Mouse (Mus musculus) adrenal gland, postnatal 25 days (tissue): ENCODE results near the gene Wbp4. TPM values are rescaled to one million over a fixed set of nuclear protein-coding genes. Genes with fewer than 3 reads are reported as not detected.
"Not testable (repeated sequence)": the region's sequence is repeated elsewhere in the genome, so short reads cannot be mapped to it uniquely, and the experiment has no call there.

Experiments used
- DNase-seq: peaks from one replicate; pipeline ENCODE4 v3.0.0; 2021; ENCODE audit warnings: mixed read lengths
- total RNA-seq: library from RNA; stranded (reverse); gene quantifications from 2 replicates; pipeline ENCODE4 v1.2.3, GENCODE M21; 2021

Gene Wbp4
- total RNA-seq, 1 experiment from 2014 or later: 45.8 TPM

DNA sequence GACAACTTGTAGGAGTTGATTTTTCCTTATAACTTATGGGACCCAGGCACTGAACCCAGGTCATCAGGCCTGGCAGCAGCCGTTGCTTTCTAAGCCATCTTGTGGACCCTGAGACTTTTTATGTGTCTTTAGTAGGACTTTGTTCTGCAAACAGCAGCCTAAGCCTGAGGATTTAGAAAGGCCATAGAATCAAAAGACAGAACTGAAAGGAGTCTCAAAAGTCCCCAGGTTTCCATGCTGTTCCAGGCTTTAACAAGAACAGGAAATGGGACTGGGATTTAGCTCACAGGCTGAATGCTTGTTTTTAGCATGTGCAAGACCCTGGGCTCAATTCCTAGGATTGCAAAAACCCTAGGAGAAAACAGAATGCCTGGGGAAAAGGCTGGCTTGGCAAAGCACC lies 26.5 kb upstream of the Wbp4 start:
- DNase-seq: no peak

GRCm38 (mm10) chr14:79506207-79506606 lies 24.9 kb upstream of the Wbp4 start:
- DNase-seq: no peak

DNA sequence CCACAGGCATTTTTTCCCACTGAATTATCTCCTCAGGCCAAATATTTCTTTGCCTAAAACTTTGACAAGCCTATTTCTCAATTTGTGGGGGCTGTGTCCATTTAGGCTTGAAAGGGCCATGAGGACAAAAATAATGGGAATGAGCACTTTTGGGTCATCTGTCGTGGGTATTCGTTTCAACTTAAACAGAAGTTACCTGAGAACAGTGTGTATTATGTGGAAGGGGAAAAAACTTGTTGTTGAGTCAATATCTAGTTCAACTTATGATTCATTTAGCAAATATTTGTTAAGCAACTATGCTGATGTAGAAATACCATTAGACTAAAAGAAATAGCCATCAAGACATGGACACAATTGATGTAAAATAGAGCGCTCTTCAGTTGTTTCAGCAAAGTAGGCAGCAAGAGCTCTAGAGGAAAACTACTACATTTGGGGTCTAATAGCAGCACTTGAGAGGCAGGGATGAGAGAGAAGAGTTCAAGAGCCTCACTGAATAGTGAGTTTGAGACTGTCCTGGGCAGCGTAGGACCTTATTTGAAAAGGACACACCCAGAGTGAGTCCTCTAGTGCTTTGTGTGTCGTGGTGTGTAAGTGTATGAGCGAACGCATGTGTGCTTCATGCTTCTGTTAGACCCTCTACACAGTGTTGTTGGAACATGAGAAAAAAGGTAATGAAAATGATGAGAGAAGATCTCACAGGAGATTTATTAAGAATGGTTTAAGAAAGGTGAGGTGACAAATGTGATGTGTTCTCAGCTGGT lies 23.1 kb upstream of the Wbp4 start:
- no peak for DNase-seq

DNA sequence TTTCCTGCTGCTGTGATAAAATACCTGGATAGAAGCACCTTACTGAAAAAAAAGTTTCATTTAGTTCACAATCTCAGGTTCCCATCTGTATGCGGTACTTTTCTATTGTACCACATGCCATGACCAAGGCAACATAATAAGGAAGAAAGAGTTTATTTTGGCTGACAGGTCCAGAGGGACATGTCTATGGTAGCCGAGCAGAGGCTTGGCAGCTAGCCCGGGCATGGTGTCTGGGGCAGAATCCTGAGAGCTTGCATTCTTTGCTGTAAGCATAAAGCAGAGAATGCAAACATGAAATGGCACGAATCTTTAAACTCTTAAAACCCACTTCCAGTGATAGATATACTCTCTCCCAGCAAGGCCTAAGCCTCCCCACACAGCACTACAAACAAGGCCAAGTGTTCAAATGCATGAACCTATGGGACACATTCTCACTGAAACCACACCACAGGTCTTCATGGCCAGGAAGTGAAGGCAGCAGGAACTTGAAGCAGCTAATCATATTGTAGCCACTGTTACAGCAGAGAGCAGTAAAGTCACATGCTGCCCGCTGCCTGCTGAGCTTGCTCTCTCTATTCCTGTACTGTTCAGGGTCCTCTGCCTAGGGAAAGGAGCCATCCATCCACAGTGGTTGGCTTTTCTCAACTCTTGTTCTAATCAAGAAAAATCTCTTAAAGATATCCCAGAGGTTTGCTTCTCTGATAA lies 22.2 kb upstream of the Wbp4 start:
- DNase-seq: peak; percentile 61

GRCm38 (mm10) chr14:79500756-79501155 lies 19.4 kb upstream of the Wbp4 start:
- DNase-seq: no peak

- no peak for DNase-seq
Observed at GRCm38 (mm10) chr14:79499326-79499725, 18.0 kb upstream of the Wbp4 start.

GRCm38 (mm10) chr14:79494349-79494748 lies 13.0 kb upstream of the Wbp4 start:
- no peak for DNase-seq

DNA sequence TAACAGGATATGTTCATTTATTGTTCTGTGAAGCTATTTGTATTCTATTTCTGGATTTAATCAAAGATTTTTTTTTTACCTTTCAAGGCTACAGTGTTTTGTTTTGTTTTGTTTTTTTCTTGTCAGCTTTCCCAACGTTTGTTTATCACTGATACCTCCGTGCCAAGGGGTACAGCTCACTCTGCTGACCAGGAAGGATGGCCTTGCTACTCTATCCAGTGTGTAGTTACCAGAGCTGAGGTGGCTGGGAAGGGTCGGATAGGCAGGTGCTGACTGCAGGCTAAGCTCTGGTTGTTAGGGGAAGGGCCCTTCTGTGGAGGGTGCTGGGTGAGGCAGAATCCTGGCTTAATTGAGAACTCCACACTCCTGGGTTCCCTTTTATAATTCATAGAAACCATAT lies 8.9 kb upstream of the Wbp4 start:
- DNase-seq: no peak

DNA sequence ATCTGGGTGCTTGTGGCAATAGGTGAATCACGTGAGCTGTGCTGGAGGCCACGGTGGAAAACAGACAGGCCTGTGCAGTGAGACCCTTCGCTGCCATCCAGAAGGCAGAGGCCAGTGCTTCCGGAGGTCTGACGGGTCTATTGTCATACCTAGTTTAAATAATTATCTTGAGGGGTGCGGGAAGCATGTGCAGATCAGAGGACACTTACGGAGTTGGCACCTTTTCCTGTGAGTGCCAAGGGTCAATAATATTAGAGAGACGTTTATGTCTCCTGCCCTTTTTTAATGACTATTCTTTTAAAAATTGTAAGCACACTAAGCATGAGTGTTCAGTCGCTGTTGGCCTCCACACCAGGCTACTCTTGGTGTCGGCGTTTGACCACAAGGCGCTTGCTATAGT lies 7.8 kb upstream of the Wbp4 start:
- no peak for DNase-seq

- DNase-seq: no peak
Observed at GRCm38 (mm10) chr14:79488531-79488930, 7.2 kb upstream of the Wbp4 start.

- DNase-seq: peak; percentile 32
Observed at GRCm38 (mm10) chr14:79486993-79487731, 5.8 kb upstream of the Wbp4 start.

DNA sequence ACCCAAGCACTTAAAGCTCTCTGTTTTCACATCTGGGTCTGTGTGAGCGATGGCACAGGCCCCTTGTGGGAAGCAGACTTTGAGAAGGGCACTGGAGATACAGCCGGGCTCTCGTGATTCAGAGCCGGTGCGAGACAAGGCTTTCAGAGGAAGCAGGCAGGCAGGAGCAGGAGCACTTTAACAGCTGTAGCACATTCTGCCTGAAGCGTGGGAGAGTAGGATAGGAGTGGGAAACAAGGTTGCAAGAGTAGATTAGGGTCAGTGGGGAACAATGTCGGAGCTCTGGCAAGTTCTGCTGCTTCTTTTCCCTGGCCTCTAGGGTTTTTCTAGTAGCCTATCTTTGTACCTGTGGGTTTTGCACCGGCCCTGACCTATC lies 5.3 kb upstream of the Wbp4 start:
- no peak for DNase-seq

DNA sequence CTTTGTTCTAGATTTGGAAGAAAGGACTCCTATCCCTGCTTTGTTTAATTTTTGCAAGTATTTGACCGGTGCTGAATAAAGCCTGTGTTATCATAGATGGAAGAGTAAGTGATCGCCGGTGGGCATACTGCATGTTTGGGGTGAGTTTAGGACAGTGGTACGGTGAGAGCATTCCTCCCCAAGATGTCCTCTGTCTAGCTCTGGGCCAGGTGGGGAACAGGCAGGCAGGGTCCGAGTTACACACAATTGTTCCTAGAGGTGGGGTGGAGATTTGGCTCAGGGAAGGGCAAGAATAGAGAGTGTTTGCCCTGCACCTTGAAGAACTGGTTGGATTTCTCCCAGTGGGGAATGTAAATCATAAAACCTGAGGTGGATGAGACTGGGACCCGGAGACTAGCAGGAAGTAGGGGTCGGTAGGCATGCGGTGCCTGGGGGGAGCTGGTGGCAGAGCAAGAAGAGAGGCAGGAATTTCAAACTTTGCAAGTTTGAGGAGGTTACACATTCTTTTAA lies 2.3 kb upstream of the Wbp4 start:
- DNase-seq: no peak

DNA sequence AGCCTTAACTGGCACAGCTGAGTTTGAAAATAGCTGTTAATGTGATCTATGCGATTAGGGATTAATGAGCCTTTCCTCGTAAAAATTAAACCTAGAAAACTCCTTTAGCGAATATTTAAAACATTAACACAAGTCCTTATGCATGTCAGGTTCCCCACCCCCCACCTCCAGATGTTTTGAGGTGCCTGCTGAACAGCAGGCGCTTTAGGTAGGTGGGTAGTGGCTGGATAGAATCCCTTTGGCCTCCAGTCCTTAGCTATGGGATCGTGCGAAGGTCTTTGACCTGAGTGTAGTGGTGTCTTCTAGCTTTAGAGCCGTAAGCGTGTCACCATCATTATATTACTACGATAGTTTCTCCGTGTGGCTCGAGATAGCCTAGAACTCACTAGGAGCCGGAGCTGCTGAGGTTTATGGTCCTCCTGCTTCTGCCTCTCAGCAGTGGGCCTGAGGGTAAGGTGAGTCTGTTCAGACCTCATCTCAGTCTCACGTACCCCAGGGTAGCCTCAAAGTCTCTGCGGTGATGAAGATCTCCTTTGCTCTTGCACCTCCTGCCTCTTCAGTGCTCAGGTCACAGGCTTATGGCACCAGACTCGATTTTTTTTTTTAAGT lies 1.5 kb upstream of the Wbp4 start:
- no peak for DNase-seq

DNA sequence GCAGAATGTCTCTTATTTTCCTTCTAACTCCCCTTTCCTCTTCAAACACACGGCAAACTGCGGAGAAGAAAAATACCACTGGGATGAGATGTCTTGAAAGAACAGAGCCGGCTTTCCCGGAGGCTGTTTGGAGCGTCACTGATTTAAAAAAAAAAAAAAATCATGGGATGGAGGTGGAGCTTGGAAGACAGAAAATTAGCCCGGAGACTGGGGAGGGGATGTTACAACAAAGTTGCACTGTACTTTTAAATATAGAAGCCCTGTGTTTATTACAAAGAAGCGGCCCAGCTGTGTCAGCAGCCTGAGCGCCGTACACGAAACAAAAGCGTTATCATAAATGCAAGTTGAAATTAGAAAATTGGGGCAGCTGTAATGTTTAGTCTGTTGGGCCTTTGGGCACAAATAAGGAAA lies 936 bp upstream of the Wbp4 start:
- DNase-seq: no peak

GRCm38 (mm10) chr14:79480624-79481338 lies 539 bp downstream of the Wbp4 start, which contains the start of gene Elf1:
Elf1 (plus strand) TSS chr14:79481194.
- peak; percentile 98 for DNase-seq

- DNase-seq: no peak
Observed at GRCm38 (mm10) chr14:79473384-79473783, 7.9 kb downstream of the Wbp4 start.

DNA sequence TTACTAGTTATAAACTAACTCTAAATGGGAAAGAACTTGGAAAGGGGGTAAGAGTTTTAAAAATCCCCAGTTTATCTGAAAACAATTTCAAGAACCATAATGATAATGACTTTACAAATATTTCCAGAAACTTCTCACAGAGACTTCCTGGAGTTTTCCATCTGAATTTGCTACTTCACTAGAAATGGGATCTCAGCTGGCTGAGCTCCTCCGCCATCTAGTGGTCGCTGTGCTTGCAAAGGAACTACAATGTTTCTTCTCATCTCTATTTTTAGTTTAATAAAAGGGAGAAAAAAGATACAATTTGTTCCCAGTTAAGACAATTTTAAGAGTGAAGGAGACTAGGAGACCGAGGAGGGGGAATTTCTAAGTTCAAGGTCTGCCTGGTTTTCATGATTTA lies 13.7 kb downstream of the Wbp4 start:
- DNase-seq: peak; percentile 68

DNA sequence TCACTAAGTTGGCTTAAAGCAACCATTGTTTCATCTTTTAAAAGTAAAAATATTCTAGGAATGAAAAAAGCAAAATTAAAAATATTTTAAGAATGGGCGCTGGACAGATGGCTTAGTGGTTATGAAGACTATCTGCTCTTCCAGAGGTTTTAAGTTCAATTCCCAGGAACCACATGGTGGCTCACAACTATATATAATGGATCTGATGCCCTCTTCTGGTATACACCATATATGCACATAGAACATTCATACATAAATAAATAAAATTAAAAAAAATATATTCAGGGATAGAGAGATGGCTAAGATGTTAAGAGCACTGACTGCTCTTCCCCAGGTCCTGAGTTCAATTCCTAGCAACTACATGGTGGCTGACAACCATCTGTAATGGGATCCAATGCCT lies 15.7 kb downstream of the Wbp4 start:
- no peak for DNase-seq

DNA sequence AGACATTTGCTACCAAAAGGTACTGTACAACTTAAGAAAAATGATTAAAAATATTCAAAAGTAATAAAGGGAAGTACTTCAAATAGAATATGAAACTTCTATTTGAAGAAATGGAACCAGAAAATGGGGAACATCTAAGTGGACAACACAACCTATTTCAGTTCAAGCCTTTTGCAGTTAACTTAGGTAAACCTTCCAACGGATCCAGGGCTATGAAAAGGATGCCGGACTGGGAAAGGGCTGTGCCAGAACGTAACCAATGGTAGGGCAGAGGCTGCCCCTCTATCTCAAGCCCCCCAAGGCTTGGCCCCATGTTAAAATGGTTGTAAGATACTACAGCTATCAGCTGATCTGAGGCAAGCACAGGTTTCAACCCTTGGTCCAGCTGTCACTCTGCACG lies 20.3 kb downstream of the Wbp4 start:
- no peak for DNase-seq

GRCm38 (mm10) chr14:79460401-79460800 lies 20.9 kb downstream of the Wbp4 start:
- DNase-seq: no peak

- DNase-seq: not testable (repeated sequence)
Observed at GRCm38 (mm10) chr14:79452591-79452934, 28.8 kb downstream of the Wbp4 start.
